Mouse (Mus musculus): Measurements from ENCODE around the gene Gfpt2.

The Gfpt2 gene

GRCm38 (mm10) chr11:49837717-49838407 lies 43.9 kb downstream of the Gfpt2 start:
- no peak for DNase-seq (ENCODE audit: low spot score in 2 of 2)

DNA sequence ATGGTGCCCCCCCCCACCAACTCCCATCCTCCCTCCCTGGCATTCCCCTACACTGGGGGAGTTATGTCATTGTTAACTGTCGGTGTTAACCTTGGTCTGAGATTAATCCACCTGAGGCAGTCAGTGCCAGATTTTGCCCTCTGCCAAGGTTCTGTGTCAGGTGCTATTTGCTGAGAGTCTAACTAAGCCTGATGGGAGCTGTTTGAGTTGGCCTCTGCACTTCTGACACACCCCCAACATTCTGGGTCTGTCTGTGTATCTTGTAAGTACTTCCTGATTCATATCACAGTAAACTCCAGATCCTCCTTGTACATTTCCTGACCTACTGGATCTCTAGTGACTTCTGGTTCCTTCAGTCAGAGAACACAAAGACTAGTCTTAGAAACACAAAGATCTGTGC lies 46.7 kb downstream of the Gfpt2 start:
- no peak for DNase-seq (ENCODE audit: low spot score in 2 of 2)

DNA sequence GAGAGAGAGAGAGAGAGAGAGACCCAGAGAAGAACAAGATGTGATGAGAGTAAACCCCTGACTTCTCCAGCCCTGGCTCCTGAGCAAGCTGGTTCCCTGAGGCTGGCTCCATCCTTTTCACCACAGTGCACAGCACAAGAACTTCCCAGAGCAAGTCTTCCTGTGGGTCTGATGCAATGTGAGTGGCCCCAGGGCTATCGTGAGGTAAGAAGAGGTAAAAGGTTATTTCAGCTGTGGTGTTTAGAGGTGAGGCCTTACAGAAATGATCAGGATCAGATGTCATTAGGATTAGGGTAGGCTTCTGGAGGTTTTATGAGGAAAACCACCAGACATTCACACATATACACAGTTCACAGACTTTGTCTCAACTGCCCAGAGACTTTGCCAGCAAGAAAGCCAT lies 47.9 kb downstream of the Gfpt2 start:
- no peak for DNase-seq (ENCODE audit: low spot score in 2 of 2)

DNA sequence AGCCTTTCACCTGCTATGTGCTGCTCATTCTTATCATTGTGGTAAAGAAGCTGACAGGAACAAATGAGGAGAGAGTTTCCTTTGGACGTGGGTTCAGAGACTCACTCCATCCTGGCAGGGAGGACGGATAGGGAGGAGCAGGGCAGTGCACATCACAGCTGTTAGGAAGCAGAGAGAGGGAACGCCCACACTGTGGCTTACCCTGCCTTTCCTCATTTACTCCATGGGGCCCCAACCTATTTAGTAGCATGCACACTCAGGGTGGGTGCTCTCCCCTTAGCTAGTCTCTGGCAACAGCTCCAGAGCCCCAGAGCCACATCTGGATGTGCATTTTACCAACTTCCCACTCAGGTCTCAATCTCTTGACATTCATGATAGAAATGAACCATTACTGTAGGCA lies 48.7 kb downstream of the Gfpt2 start:
- no peak for DNase-seq (ENCODE audit: low spot score in 2 of 2)

GRCm38 (mm10) chr11:49844311-49844710 lies 50.3 kb downstream of the Gfpt2 start:
- no peak for DNase-seq (ENCODE audit: low spot score in 2 of 2)

DNA sequence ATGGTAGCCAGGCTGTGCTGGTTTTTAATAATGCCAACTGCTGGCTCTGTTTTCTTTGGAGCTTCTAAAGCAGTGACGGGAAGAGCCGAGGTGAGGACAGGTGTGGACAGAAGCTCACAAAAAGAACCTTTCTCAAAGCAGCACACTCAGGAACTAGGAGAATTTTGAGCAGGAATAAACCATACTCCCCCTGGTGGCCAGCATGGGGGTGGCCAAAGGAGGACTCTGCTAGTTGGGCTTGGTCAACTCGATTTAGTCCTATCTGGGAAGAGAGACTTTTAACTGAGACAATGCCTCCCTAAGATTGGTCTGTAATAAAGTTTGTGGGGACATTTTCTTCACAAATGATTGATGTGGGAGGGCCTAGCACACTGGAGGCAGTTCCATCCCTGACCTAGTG lies 51.0 kb downstream of the Gfpt2 start:
- DNase-seq (ENCODE audit: low spot score in 2 of 2) = peak; percentile 33 to 57

GRCm38 (mm10) chr11:49845958-49846357 lies 52.0 kb downstream of the Gfpt2 start:
- DNase-seq (ENCODE audit: low spot score in 2 of 2) = no peak

DNA sequence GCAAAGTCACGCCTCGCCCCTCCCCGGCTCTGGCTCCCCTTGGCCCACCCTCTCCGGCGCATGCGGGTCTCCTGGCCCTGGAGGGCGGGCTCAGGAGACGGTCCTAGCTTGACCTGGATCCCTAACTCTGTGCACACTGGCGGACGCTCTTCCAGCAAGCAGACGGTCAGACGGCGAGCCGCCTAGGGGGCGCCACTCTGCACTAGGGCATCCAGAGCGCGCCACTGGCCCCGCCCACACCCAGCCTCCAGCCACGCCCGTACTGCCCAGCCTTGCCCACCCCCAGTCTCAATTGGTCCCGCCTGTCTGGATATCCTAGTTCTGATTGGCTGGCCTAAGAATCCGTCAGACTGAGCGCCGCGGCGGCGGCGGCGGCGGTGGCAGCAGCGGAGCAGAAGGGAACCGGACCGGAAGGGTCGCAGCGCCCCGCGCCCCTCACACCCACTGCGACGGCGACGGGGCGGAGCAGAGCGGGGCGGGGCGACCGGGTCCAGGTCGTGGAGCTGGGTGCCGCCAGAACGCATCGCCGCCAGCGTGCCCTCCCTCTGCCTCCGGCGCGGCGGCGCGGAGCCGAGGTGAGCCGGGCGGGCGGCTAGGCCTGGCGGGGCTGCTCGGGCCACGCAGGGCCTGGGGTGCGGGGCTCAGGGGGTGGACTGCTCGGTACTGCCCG lies 52.6 kb downstream of the Gfpt2 start, which contains the start of gene Mapk9:
Gene Mapk9, plus strand, starts transcription at position 351 of the 670 bp plus-strand sequence.
- peak; percentile 97 for DNase-seq (ENCODE audit: low spot score in 2 of 2)

- DNase-seq (ENCODE audit: low spot score in 2 of 2) = peak in 1 of 2 experiments; percentile 32
Observed at GRCm38 (mm10) chr11:49847071-49847810, 53.3 kb downstream of the Gfpt2 start.

GRCm38 (mm10) chr11:49847811-49848078 lies 53.8 kb downstream of the Gfpt2 start:
- DNase-seq (ENCODE audit: low spot score in 2 of 2) = no peak

- no peak for DNase-seq (ENCODE audit: low spot score in 2 of 2)
Observed at GRCm38 (mm10) chr11:49848080-49848815, 54.3 kb downstream of the Gfpt2 start.

GRCm38 (mm10) chr11:49850331-49850730 lies 56.4 kb downstream of the Gfpt2 start:
- DNase-seq (ENCODE audit: low spot score in 2 of 2) = no peak

- DNase-seq (ENCODE audit: low spot score in 2 of 2) = no peak
Observed at GRCm38 (mm10) chr11:49855144-49855543, 61.2 kb downstream of the Gfpt2 start.

DNA sequence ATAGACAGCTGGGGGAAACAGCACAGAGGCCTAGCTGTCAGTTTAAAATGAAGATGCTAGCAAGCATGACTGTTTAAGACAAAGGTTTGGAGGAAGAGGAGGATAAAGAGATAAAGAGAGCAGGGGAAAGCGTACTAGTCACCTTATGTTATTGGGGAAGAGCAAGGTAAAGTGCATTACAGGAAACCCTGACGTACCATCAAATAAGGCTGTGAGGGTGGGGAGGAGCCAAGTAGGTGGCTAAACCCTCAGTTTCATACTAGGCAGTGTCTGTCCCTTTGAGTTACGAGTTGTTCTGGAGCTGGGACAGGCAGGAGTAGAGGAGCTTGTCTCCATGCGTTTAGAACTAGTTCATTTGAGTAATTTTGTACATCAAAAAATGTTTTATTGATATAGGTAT lies 67.2 kb downstream of the Gfpt2 start:
- no peak for DNase-seq (ENCODE audit: low spot score in 2 of 2)

GRCm38 (mm10) chr11:49863926-49864325 lies 69.9 kb downstream of the Gfpt2 start:
- no peak for DNase-seq (ENCODE audit: low spot score in 2 of 2)

DNA sequence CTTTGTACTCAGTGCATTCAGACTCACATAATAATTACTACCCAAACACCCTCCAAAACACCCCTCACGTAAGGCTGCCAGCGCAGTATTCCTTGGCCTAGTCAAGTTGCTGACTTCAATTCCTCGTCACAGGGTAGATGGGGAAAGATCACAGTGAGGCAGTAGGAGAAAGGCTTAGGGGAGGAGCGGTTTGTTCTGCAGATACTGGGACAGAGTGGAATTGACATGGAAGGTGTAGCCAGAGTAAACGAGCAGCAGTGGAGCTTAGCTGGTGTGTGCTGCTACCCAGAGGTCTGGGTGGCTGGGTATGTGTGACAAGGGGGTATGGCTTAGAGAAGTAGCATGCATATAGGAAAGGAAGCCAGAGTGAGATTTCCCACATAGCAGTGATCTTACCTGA lies 73.3 kb downstream of the Gfpt2 start:
- DNase-seq (ENCODE audit: low spot score in 2 of 2) = no peak

DNA sequence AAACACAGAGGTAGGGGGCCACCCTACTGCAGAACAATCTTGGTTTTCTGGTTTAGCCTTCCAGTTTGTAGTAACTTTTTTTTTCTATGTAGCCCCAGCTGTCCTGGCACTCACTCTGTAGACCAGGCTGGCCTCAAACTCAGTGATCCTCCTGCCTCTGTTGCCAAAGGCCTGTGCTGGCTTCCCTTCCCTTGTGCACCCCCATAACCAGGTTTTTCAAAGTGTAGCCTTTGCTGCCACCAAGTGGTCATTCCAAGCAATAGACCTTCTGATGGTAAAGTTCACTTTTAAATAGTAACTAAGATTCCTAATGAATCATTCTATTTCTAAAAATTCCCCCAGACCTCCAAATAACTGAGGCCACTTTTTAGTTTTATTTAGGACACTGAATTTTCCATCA lies 75.8 kb downstream of the Gfpt2 start:
- DNase-seq (ENCODE audit: low spot score in 2 of 2) = peak in 1 of 2 experiments; percentile 52

- peak in 1 of 2 experiments; percentile 31 for DNase-seq (ENCODE audit: low spot score in 2 of 2)
Observed at GRCm38 (mm10) chr11:49871914-49872313, 77.9 kb downstream of the Gfpt2 start.

DNA sequence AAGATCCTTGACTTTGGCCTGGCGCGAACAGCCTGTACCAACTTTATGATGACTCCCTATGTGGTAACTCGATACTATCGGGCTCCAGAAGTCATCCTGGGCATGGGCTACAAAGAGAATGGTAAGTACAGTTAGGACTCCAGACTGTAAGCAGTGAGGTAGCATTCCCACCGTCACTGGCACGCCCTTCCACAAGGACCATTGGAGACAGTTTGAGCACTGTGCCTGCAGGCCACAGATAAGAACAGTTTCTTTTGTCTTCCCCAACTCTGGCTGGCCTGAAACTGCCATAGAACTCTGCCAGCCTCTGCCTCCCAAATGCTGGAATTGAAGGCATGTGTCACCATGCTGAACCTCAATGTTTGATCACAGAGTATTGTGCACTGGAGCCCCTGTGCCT lies 78.8 kb downstream of the Gfpt2 start:
- no peak for DNase-seq (ENCODE audit: low spot score in 2 of 2)

DNA sequence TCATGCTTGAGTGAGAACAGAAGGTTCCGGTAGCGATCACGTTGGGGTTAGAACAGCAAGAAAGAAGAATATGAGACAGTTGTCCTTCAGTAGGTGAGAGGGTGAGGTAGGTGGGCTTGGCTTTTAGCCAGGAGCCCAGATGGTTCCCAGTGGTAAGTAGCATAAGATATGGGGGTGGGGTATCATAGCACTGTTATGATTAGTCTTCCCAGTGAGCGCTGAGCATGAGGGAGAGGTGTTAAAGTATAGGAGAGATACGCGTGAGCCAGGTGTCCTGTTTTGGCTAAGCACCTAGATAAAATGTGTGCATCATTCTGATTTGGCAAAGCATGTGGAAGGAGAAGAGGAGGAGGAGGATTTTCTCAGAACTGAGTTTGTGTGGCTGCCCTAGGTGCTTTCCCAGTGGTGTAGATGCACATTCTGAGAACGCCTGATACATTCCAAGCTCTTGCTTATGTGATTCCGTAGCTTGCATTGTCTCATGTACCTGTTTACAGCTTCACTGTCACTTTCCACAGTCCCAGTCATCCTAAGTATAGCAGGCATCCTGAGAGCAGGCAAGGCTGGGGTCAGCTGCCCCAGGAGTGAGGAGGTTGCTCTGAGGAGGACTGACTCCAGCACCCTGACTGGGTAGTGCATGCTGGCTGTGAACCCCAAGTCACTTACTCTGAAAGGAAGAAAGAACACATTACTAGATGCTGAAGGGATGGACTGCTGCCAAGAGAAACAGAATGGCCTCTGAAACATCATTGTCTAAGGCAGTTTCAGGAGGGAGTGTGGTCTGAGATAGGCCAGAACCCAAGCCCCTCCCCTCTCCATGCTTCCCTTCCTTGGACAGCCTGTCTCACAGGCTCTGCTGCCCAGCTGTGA lies 83.2 kb downstream of the Gfpt2 start:
- no peak for DNase-seq (ENCODE audit: low spot score in 2 of 2)

GRCm38 (mm10) chr11:49879950-49880642 lies 86.1 kb downstream of the Gfpt2 start:
- DNase-seq (ENCODE audit: low spot score in 2 of 2) = no peak
